ENCODE assay signal across 8 mouse cellular contexts in genomic region chr2:11172831-11173414, GRCm38 (mm10). TPM values are rescaled to one million over a fixed set of nuclear protein-coding genes. Genes with fewer than 3 reads are reported as not detected.
DNase-seq lines count a peak whose midpoint lies in the region; ATAC-seq lines count a peak whose summit lies in the region.

No protein-coding gene starts in this region.

- ATAC-seq in granulocyte monocyte progenitor cell, adult 5-6 weeks (replicated peaks; ENCODE audit: poor library complexity, severe bottlenecking): 0 out of 2 replicates have a peak, but pooled peaks have one; percentile 18
- no peak for ATAC-seq in limb, embryonic 12.5 days (ENCODE audit: insufficient number of reproducible peaks, insufficient read depth, low FRiP score, low TSS enrichment, low read depth)
- peak; percentile 43; the same call in 1 of the 2 replicates for ATAC-seq in neural tube, embryonic 15.5 days (ENCODE audit: low FRiP score)

- peak overlapping the region; percentile 78 for H3K4me2 ChIP-seq in limb, embryonic 12.5 days
- H3K4me2 ChIP-seq in neural tube, embryonic 15.5 days: peak overlapping the region; percentile 90

- no peaks in the 10 kb centered on the region for H3K36me3 ChIP-seq in embryonic facial prominence, embryonic 10.5 days (replicated peaks)
- no peaks in the 10 kb centered on the region for H3K36me3 ChIP-seq in limb, embryonic 12.5 days
- H3K36me3 ChIP-seq in neural tube, embryonic 15.5 days: no peaks in the 10 kb centered on the region

- H3K4me3 ChIP-seq in embryonic facial prominence, embryonic 10.5 days: peak overlapping the region; percentile 68
- peak overlapping the region; percentile 58 for H3K4me3 ChIP-seq in limb, embryonic 12.5 days (replicated peaks)
- H3K4me3 ChIP-seq in neural tube, embryonic 15.5 days (replicated peaks): peak overlapping the region; percentile 59

- intact Hi-C loops in left cerebral cortex, postnatal 4 days (cut with DNase I): no loop called here

- H3K4me1 ChIP-seq in embryonic facial prominence, embryonic 10.5 days: peaks cover 17% of the 10 kb centered on the region
- 0 out of 2 replicates have a peak, but pooled peaks cover 8% of the 10 kb centered on the region for H3K4me1 ChIP-seq in limb, embryonic 12.5 days (replicated peaks)
- H3K4me1 ChIP-seq in neural tube, embryonic 15.5 days: peaks cover 15% of the 10 kb centered on the region

- no peaks in the 10 kb centered on the region for H3K9me3 ChIP-seq in embryonic facial prominence, embryonic 10.5 days
- H3K9me3 ChIP-seq in limb, embryonic 12.5 days: no peaks in the 10 kb centered on the region
- no peaks in the 10 kb centered on the region for H3K9me3 ChIP-seq in neural tube, embryonic 15.5 days (replicated peaks)

- H3K27me3 ChIP-seq in embryonic facial prominence, embryonic 10.5 days (replicated peaks; ENCODE audit: low read depth, poor library complexity, severe bottlenecking): peaks cover 51% of the 10 kb centered on the region
- H3K27me3 ChIP-seq in limb, embryonic 12.5 days: peaks cover 27% of the 10 kb centered on the region
- H3K27me3 ChIP-seq in neural tube, embryonic 15.5 days (replicated peaks): peaks cover 5% of the 10 kb centered on the region; the same call in 1 of the 2 replicates

- 12% methylated on average over 9 of the region's 9 CpGs for WGBS in embryonic facial prominence, embryonic 10.5 days
- 21% methylated on average over 9 of the region's 9 CpGs for WGBS in limb, embryonic 12.5 days
- 6% methylated on average over 9 of the region's 9 CpGs for WGBS in neural tube, embryonic 15.5 days

- no peak overlapping the region for H3K9ac ChIP-seq in limb, embryonic 12.5 days (replicated peaks)
- H3K9ac ChIP-seq in neural tube, embryonic 15.5 days (replicated peaks): peak overlapping the region; percentile 64; the same call in 1 of the 2 replicates

- DNase-seq in left cerebral cortex, adult 11 months (ENCODE audit: low spot score): peak; percentile 28
- no peak for DNase-seq in left cerebral cortex, postnatal 4 days
- no peak for DNase-seq in embryonic facial prominence, embryonic 10.5 days (ENCODE audit: low spot score)
- DNase-seq in cerebellum, postnatal 36 days: no peak
- DNase-seq in cerebellum, adult 9-11 months: no peak

- no peak overlapping the region for H3K27ac ChIP-seq in embryonic facial prominence, embryonic 10.5 days (replicated peaks)
- no peak overlapping the region for H3K27ac ChIP-seq in limb, embryonic 12.5 days
- peak overlapping the region; percentile 75 for H3K27ac ChIP-seq in neural tube, embryonic 15.5 days (replicated peaks)

RNA-seq across cellular contexts. Expression of gene Prkcq, which starts 1.0 kb away (rescaled TPM):
- total RNA-seq in left cerebral cortex, postnatal 4 days (2021): 1 to 10 TPM; 6.6 to 7.0 TPM
- 1.6 and 1.9 TPM in 2 replicates for polyA plus RNA-seq in embryonic facial prominence, embryonic 10.5 days (2016; fragmentation: Nextera tagmentation; extraction: Ambion mirVana)
- 0.23 and 0.28 TPM in 2 replicates for total RNA-seq in granulocyte monocyte progenitor cell, adult 5-6 weeks (2014; fragmentation: Nextera tagmentation)
- 0.72 and 0.82 TPM in 2 replicates for total RNA-seq in granulocyte monocyte progenitor cell, adult 5-6 weeks (2017)
- polyA plus RNA-seq in limb, embryonic 12.5 days (2016; fragmentation: Nextera tagmentation; extraction: Ambion mirVana): 1.7 and 2.3 TPM in 2 replicates
- polyA plus RNA-seq in neural tube, embryonic 15.5 days (2015; fragmentation: Nextera tagmentation; extraction: Ambion mirVana): 33.1 and 36.4 TPM in 2 replicates

Comparison
In these comparisons a context has a peak if more than half of its experiments do, and no peak if none do; other contexts are left out.
1. RNA of gene Prkcq, which starts 1.0 kb away (polyA plus RNA-seq): 33.1 to 36.4 TPM in neural tube, embryonic 15.5 days; 1.6 to 1.9 TPM in embryonic facial prominence, embryonic 10.5 days and 1.7 to 2.3 TPM in limb, embryonic 12.5 days; every median in the first group is over 10 times any median in the second.
2. Peak in every context shown above with its lines, with median percentiles within 50 percentile points of each other: H3K4me3 ChIP-seq.